Mouse (Mus musculus): Measurements from ENCODE around the gene Aup1. TPM values are rescaled to one million over a fixed set of nuclear protein-coding genes. Genes with fewer than 3 reads are reported as not detected.

The Aup1 gene
- total and polyA plus RNA-seq, 3 experiments: 259 to 500 TPM; not detected in 1

DNA sequence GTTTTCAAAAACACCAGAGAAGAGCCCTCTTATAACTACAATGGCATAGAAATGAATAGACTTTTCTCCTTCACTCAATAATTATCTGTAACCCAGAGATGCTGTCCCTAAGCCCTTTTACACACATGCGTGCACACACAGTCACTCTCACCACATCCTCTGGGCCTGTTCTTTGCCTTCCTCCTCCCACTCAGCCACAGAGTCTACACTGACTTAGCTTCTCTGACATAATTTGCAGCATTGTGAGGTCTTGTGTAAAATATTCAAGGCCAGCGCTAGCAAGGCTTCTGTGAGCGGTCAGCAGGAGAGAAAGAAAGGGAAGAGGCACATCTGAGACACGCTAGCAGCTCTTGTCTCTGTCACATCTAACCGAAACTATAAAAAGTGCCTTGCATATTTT lies 40.9 kb upstream of the Aup1 start:
- peak overlapping the region; percentile 99 for H3K27ac ChIP-seq (ENCODE audit: control insufficient read depth, low read depth, low read length)

DNA sequence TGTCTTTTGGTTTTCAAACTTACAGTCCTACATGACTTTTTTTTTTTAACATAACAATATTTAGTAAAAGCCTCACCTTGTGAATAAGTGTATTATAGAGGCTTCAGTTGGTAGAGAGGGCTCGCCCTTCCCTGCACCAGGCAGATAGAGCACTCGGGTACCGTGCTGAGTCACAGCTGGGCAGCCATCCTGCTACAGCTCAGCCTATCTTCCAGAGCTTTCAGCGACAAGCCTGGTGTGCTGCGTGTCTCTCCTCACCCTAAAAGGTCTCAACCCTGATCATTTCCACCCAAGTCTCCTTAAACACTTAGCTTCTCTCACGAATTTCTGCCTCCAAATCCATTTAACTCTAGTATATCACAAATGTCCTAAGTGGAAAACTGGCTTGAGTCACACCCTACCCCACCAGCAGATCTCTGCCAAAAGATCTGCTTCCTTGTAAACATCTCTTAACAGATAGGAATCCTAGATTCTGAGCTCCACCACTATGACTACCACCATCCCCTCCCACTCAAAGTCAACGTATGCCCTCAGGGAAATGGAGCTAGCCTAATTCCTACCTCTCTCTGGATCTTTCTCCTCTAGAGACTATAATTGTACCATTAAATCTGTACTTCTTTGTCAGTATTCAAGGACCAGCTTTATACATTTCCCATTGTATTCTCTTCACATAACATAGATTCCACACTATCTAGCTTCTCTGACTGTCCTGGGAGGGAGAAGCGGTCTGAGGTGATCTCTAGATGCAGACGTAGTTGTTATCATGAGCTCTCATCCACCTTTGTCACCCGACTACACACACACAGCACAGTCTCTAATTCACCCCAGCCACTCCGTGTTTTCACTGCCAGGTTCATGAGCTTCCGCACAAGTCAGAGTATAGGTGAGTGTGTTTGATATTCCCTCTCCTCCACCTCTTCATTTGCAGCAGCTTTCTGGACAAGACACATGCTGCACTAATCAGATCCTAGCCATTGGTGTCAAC lies 39.5 kb upstream of the Aup1 start:
- Histone ChIP-seq H3K9ac (ENCODE audit: control insufficient read depth, low read depth, low read length, poor library complexity, severe bottlenecking) (peak overlapping the region; percentile 73), H3K4me1 (ENCODE audit: control insufficient read depth in 1 of 2, insufficient read depth in 2 of 2, low read length in 2 of 2) (peaks cover 36 to 46% of the 10 kb centered on the region in 2 experiments), H3K36me3 (ENCODE audit: control insufficient read depth in 1 of 2, insufficient read depth in 2 of 2, low read length in 2 of 2) (peaks cover 0 to 44% of the 10 kb centered on the region in 2 experiments; a peak in 2 of 4 replicates), H3K4me3 (ENCODE audit: control insufficient read depth in 1 of 2, insufficient read depth in 1 of 2, low read depth in 2 of 2, low read length in 2 of 2) (peak overlapping the region; percentile 33 to 54), H3K79me2 (ENCODE audit: control insufficient read depth, insufficient read depth, low read length, poor library complexity) (peaks cover 3% of the 10 kb centered on the region), H3K27me3 (ENCODE audit: control insufficient read depth in 1 of 2, insufficient read depth in 2 of 2, low read length in 2 of 2) (no peaks in the 10 kb centered on the region), H3K9me3 (replicated peaks; ENCODE audit: insufficient read depth, low read length) (no peaks in the 10 kb centered on the region), H3K27ac (ENCODE audit: control insufficient read depth, low read depth, low read length) (peak overlapping the region; percentile 99)
- peak; percentile 88 for DNase-seq (ENCODE audit: low read depth, low spot score)
- peak; percentile 88 for TF ChIP-seq GABPA (IDR thresholded peaks at IDR 0.05; ENCODE audit: low read depth, low read length)
- TF ChIP-seq GATA1 (IDR thresholded peaks at IDR 0.05; ENCODE audit: low read depth, low read length): peak; percentile 68
- TF ChIP-seq ETS1 (IDR thresholded peaks at IDR 0.05; ENCODE audit: low read depth, low read length): peak; percentile 68
- no peak for TF ChIP-seq HCFC1 (IDR thresholded peaks at IDR 0.05; ENCODE audit: low read depth, low read length)
- peak; percentile 80 for TF ChIP-seq ZNF384 (IDR thresholded peaks at IDR 0.05; ENCODE audit: low read depth, low read length)
- peak; percentile 73 for TF ChIP-seq SIN3A (IDR thresholded peaks at IDR 0.05; ENCODE audit: low read length)
- no peak; the same call in 1 of the 2 replicates for TF ChIP-seq USF1 (IDR thresholded peaks at IDR 0.05; ENCODE audit: low read depth, low read length)
- no peak for TF ChIP-seq RAD21 (IDR thresholded peaks at IDR 0.05; ENCODE audit: low read depth, low read length)
- no peak for TF ChIP-seq ZC3H11A (IDR thresholded peaks at IDR 0.05; ENCODE audit: low read depth, low read length)
- TF ChIP-seq ZMIZ1 (IDR thresholded peaks at IDR 0.05; ENCODE audit: low read depth, low read length): 0 out of 2 replicates have a peak, but pooled peaks have one; percentile 47
- TF ChIP-seq MAFK (IDR thresholded peaks at IDR 0.05; ENCODE audit: borderline replicate concordance, low read depth, low read length): peak; percentile 59; the same call in 1 of the 2 replicates
- TF ChIP-seq JUND (IDR thresholded peaks at IDR 0.05; ENCODE audit: low read depth, low read length): peak; percentile 71; the same call in 1 of the 2 replicates
- peak; percentile 78 for TF ChIP-seq TCF12 (IDR thresholded peaks at IDR 0.05; ENCODE audit: low read depth, low read length)
- TF ChIP-seq E2F4 (IDR thresholded peaks at IDR 0.05; ENCODE audit: borderline replicate concordance, low read depth, low read length): 0 out of 2 replicates have a peak, but pooled peaks have one; percentile 2
- peak; percentile 41 for TF ChIP-seq MXI1 (IDR thresholded peaks at IDR 0.05; ENCODE audit: low read depth, low read length)
- peak; percentile 89 to 93 for TF ChIP-seq EP300 (IDR thresholded peaks at IDR 0.05; ENCODE audit: low read depth in 1 of 2, low read length in 2 of 2)
- peak in 1 of 2 experiments; percentile 60; a peak in 2 of 4 replicates for TF ChIP-seq POLR2A (IDR thresholded peaks at IDR 0.05; ENCODE audit: control insufficient read depth in 1 of 2, insufficient read depth in 1 of 2, low read depth in 1 of 2, low read length in 2 of 2, poor library complexity in 1 of 2)
- TF ChIP-seq POLR2AphosphoS2 (IDR thresholded peaks at IDR 0.05; ENCODE audit: low read length): no peak
- no peak for TF ChIP-seq POLR2AphosphoS5 (IDR thresholded peaks at IDR 0.05; ENCODE audit: borderline replicate concordance, low read depth, low read length)
- TF ChIP-seq CHD2 (IDR thresholded peaks at IDR 0.05; ENCODE audit: low read length): no peak
- no peak; the same call in 1 of the 2 replicates for TF ChIP-seq MAX (IDR thresholded peaks at IDR 0.05; ENCODE audit: low read length)
- TF ChIP-seq BHLHE40 (IDR thresholded peaks at IDR 0.05; ENCODE audit: borderline replicate concordance, low read depth, low read length): peak; percentile 73; the same call in 1 of the 2 replicates
- peak; percentile 17; the same call in 1 of the 2 replicates for TF ChIP-seq NRF1 (IDR thresholded peaks at IDR 0.05; ENCODE audit: insufficient read depth, low read depth, low read length, poor library complexity, severe bottlenecking)

More for the DNA sequence above, 40.9 kb upstream of the Aup1 start:
- Histone ChIP-seq H3K9ac (ENCODE audit: control insufficient read depth, low read depth, low read length, poor library complexity, severe bottlenecking) (peak overlapping the region; percentile 73), H3K79me2 (ENCODE audit: control insufficient read depth, insufficient read depth, low read length, poor library complexity) (peaks cover 3% of the 10 kb centered on the region), H3K36me3 (ENCODE audit: control insufficient read depth in 1 of 2, insufficient read depth in 2 of 2, low read length in 2 of 2) (peaks cover 0 to 55% of the 10 kb centered on the region in 2 experiments; a peak in 2 of 4 replicates), H3K4me3 (ENCODE audit: control insufficient read depth in 1 of 2, insufficient read depth in 1 of 2, low read depth in 2 of 2, low read length in 2 of 2) (peak overlapping the region; percentile 3 to 6; a peak in 2 of 4 replicates), H3K9me3 (replicated peaks; ENCODE audit: insufficient read depth, low read length) (no peaks in the 10 kb centered on the region), H3K27me3 (ENCODE audit: control insufficient read depth in 1 of 2, insufficient read depth in 2 of 2, low read length in 2 of 2) (no peaks in the 10 kb centered on the region), H3K4me1 (ENCODE audit: control insufficient read depth in 1 of 2, insufficient read depth in 2 of 2, low read length in 2 of 2) (peaks cover 42 to 54% of the 10 kb centered on the region in 2 experiments)
- peak; percentile 72 for DNase-seq (ENCODE audit: low read depth, low spot score)
- no peak for TF ChIP-seq ZNF384 (IDR thresholded peaks at IDR 0.05; ENCODE audit: low read depth, low read length)
- 0 out of 2 replicates have a peak, but pooled peaks have one; percentile 32 for TF ChIP-seq ETS1 (IDR thresholded peaks at IDR 0.05; ENCODE audit: low read depth, low read length)
- peak in 1 of 2 experiments; percentile 24; a peak in 1 of 4 replicates for TF ChIP-seq EP300 (IDR thresholded peaks at IDR 0.05; ENCODE audit: low read depth in 1 of 2, low read length in 2 of 2)
- peak; percentile 25 for TF ChIP-seq MXI1 (IDR thresholded peaks at IDR 0.05; ENCODE audit: low read depth, low read length)
- peak; percentile 44 for TF ChIP-seq NELFE (IDR thresholded peaks at IDR 0.05; ENCODE audit: low read depth, low read length)
- TF ChIP-seq POLR2A (IDR thresholded peaks at IDR 0.05; ENCODE audit: control insufficient read depth in 1 of 2, insufficient read depth in 1 of 2, low read depth in 1 of 2, low read length in 2 of 2, poor library complexity in 1 of 2): peak in 1 of 2 experiments; percentile 49; a peak in 1 of 4 replicates
- 0 out of 2 replicates have a peak, but pooled peaks have one; percentile 13 for TF ChIP-seq MAX (IDR thresholded peaks at IDR 0.05; ENCODE audit: low read length)
- TF ChIP-seq TCF12 (IDR thresholded peaks at IDR 0.05; ENCODE audit: low read depth, low read length): 0 out of 2 replicates have a peak, but pooled peaks have one; percentile 12
- TF ChIP-seq SMC3 (IDR thresholded peaks at IDR 0.05; ENCODE audit: low read depth, low read length): no peak
- peak; percentile 16; the same call in 1 of the 2 replicates for TF ChIP-seq TBP (IDR thresholded peaks at IDR 0.05; ENCODE audit: low read depth, low read length)
- TF ChIP-seq SIN3A (IDR thresholded peaks at IDR 0.05; ENCODE audit: low read length): 0 out of 2 replicates have a peak, but pooled peaks have one; percentile 40
- TF ChIP-seq E2F4 (IDR thresholded peaks at IDR 0.05; ENCODE audit: borderline replicate concordance, low read depth, low read length): no peak
